Comparison of ENCODE assay signal across 19 mouse cellular contexts in genomic region chr19:5484496-5484895, GRCm38 (mm10). TPM values are rescaled to one million over a fixed set of nuclear protein-coding genes. Genes with fewer than 3 reads are reported as not detected.
A peak's percentile ranks its signal among the peaks of the same experiment; 100 is the strongest.
DNase-seq lines count a peak whose midpoint lies in the region; ATAC-seq lines count a peak whose summit lies in the region.
"Had no signal": no experiment of that assay in that cellular context is flagged by ENCODE, and none has a peak within 500 bp of the region (broad histone marks: within the 10 kb centered on the region; RNA-seq: fewer than 3 reads in every experiment).

No protein-coding gene starts in this region.

- no peaks in the 10 kb centered on the region for H3K27me3 ChIP-seq in lung, embryonic 15.5 days
- no peaks in the 10 kb centered on the region for H3K27me3 ChIP-seq in neural tube, embryonic 13.5 days
- H3K27me3 ChIP-seq: embryonic facial prominence, embryonic 13.5 days; forebrain, embryonic 12.5 days; heart, embryonic 13.5 days; hindbrain, embryonic 12.5 days had no signal

- H3K36me3 ChIP-seq in lung, embryonic 15.5 days: peaks cover 51% of the 10 kb centered on the region
- peaks cover 69% of the 10 kb centered on the region for H3K36me3 ChIP-seq in neural tube, embryonic 13.5 days

- WGBS in lung, embryonic 15.5 days: 66% methylated on average over 5 of the region's 5 CpGs
- 92% methylated on average over 5 of the region's 5 CpGs for WGBS in neural tube, embryonic 13.5 days

- H3K4me3 ChIP-seq in lung, embryonic 15.5 days: no peak overlapping the region
- H3K4me3 ChIP-seq in neural tube, embryonic 13.5 days: no peak overlapping the region
- H3K4me3 ChIP-seq: embryonic facial prominence, embryonic 13.5 days; forebrain, embryonic 12.5 days; heart, embryonic 13.5 days; hindbrain, embryonic 12.5 days had no signal

- H3K27ac ChIP-seq in lung, embryonic 15.5 days: peak overlapping the region; percentile 98
- H3K27ac ChIP-seq in neural tube, embryonic 13.5 days (replicated peaks): no peak overlapping the region
- H3K27ac ChIP-seq: embryonic facial prominence, embryonic 13.5 days; forebrain, embryonic 12.5 days; heart, embryonic 13.5 days; hindbrain, embryonic 12.5 days had no signal

- H3K4me1 ChIP-seq in lung, embryonic 15.5 days: peaks cover 45% of the 10 kb centered on the region
- peaks cover 29% of the 10 kb centered on the region for H3K4me1 ChIP-seq in neural tube, embryonic 13.5 days (replicated peaks)

- H3K4me2 ChIP-seq in lung, embryonic 15.5 days: 0 out of 2 replicates have a peak overlapping the region, but pooled peaks have one; percentile 6
- no peak overlapping the region for H3K4me2 ChIP-seq in neural tube, embryonic 13.5 days
- H3K4me2 ChIP-seq: embryonic facial prominence, embryonic 13.5 days; forebrain, embryonic 12.5 days; heart, embryonic 13.5 days; hindbrain, embryonic 12.5 days had no signal

- no peaks in the 10 kb centered on the region for H3K9me3 ChIP-seq in lung, embryonic 15.5 days
- H3K9me3 ChIP-seq in neural tube, embryonic 13.5 days: no peaks in the 10 kb centered on the region
- H3K9me3 ChIP-seq: embryonic facial prominence, embryonic 13.5 days; forebrain, embryonic 12.5 days; heart, embryonic 13.5 days; hindbrain, embryonic 12.5 days had no signal

- no peak overlapping the region for H3K9ac ChIP-seq in lung, embryonic 15.5 days
- H3K9ac ChIP-seq in neural tube, embryonic 13.5 days: 0 out of 2 replicates have a peak overlapping the region, but pooled peaks have one; percentile 38
- H3K9ac ChIP-seq: embryonic facial prominence, embryonic 13.5 days; forebrain, embryonic 12.5 days; heart, embryonic 13.5 days; hindbrain, embryonic 12.5 days had no signal

- peak; percentile 33 for DNase-seq in cerebellum, adult 9-11 months
- no peak for DNase-seq in cerebellum, adult 11 months
- no peak for DNase-seq in lung, postnatal 25 days (ENCODE audit: low spot score)
- DNase-seq in neural tube, embryonic 10.5 days (ENCODE audit: extremely low spot score, low spot score): no peak
- DNase-seq: adrenal gland, adult 2 months; adrenal gland, postnatal 25 days; gastrocnemius, postnatal 10 days; heart, adult 18-20 months; heart, postnatal 4 days had no signal

- no peak for ATAC-seq in lung, embryonic 15.5 days (ENCODE audit: borderline replicate concordance, extremely low read depth, low FRiP score, low TSS enrichment)
- no peak for ATAC-seq in neural tube, embryonic 13.5 days (ENCODE audit: low read depth)
- ATAC-seq: forebrain, embryonic 16.5 days; hindbrain, embryonic 16.5 days; inflammation-experienced regulatory T-cells, adult 6 months had no signal

RNA-seq across cellular contexts. Expression of gene Mus81, which starts 3.7 kb away (rescaled TPM):
- 40.2 and 43.9 TPM in 2 replicates for polyA plus RNA-seq in lung, embryonic 15.5 days (2015; fragmentation: Nextera tagmentation; extraction: Ambion mirVana)
- polyA plus RNA-seq in neural tube, embryonic 13.5 days (2015; fragmentation: Nextera tagmentation; extraction: Ambion mirVana): 40.4 and 43.2 TPM in 2 replicates

RNA-seq across cellular contexts. Expression of gene Cfl1, which starts 5.8 kb away (rescaled TPM):
- polyA plus RNA-seq in lung, embryonic 15.5 days (2015; fragmentation: Nextera tagmentation; extraction: Ambion mirVana): 2,855 and 2,978 TPM in 2 replicates
- polyA plus RNA-seq in neural tube, embryonic 13.5 days (2015; fragmentation: Nextera tagmentation; extraction: Ambion mirVana): 3,494 and 3,643 TPM in 2 replicates

RNA-seq across cellular contexts. Expression of gene Efemp2, which starts 10.7 kb away (rescaled TPM):
- 198 and 208 TPM in 2 replicates for polyA plus RNA-seq in lung, embryonic 15.5 days (2015; fragmentation: Nextera tagmentation; extraction: Ambion mirVana)
- polyA plus RNA-seq in neural tube, embryonic 13.5 days (2015; fragmentation: Nextera tagmentation; extraction: Ambion mirVana): 56.9 and 60.8 TPM in 2 replicates

RNA-seq across cellular contexts. Expression of gene Ctsw, which starts 16.2 kb away (rescaled TPM):
- 1.9 and 3.3 TPM in 2 replicates for polyA plus RNA-seq in lung, embryonic 15.5 days (2015; fragmentation: Nextera tagmentation; extraction: Ambion mirVana)
- 3.2 and 5.6 TPM in 2 replicates for polyA plus RNA-seq in neural tube, embryonic 13.5 days (2015; fragmentation: Nextera tagmentation; extraction: Ambion mirVana)

RNA-seq across cellular contexts. Expression of gene 1700020D05Rik, which starts 19.1 kb away (rescaled TPM):
- 0.20 TPM in 1 of 2 replicates, not detected in the other for polyA plus RNA-seq in lung, embryonic 15.5 days (2015; fragmentation: Nextera tagmentation; extraction: Ambion mirVana)
- polyA plus RNA-seq in neural tube, embryonic 13.5 days (2015; fragmentation: Nextera tagmentation; extraction: Ambion mirVana): not detected in 2 replicates
- polyA plus RNA-seq: embryonic facial prominence, embryonic 13.5 days; heart, embryonic 13.5 days; heart, postnatal 0 days had no signal
